Mouse (Mus musculus): Measurements from ENCODE around the gene Rsrc1.
"Not testable (repeated sequence)": the region's sequence is repeated elsewhere in the genome, so short reads cannot be mapped to it uniquely, and the experiment has no call there.

The Rsrc1 gene

GRCm38 (mm10) chr3:66985539-66986286, 4.5 kb downstream of the Rsrc1 start:
- no peak for DNase-seq (ENCODE audit: low spot score)

- no peak for DNase-seq (ENCODE audit: low spot score)
Measured at GRCm38 (mm10) chr3:66986287-66986560, 5.0 kb downstream of the Rsrc1 start.

- no peak for DNase-seq (ENCODE audit: low spot score)
Measured at GRCm38 (mm10) chr3:66996820-66997219, 15.6 kb downstream of the Rsrc1 start.

- no peak for DNase-seq (ENCODE audit: low spot score)
Measured at GRCm38 (mm10) chr3:67036387-67037062, 55.3 kb downstream of the Rsrc1 start.

GRCm38 (mm10) chr3:67059755-67060154, 78.6 kb downstream of the Rsrc1 start:
- DNase-seq (ENCODE audit: low spot score): no peak

GRCm38 (mm10) chr3:67070575-67071488, 89.6 kb downstream of the Rsrc1 start:
- no peak for DNase-seq (ENCODE audit: low spot score)

- DNase-seq (ENCODE audit: low spot score): not testable (repeated sequence)
Measured at GRCm38 (mm10) chr3:67073653-67074052, 92.5 kb downstream of the Rsrc1 start.

GRCm38 (mm10) chr3:67075484-67075883, 94.3 kb downstream of the Rsrc1 start:
- DNase-seq (ENCODE audit: low spot score): no peak

GRCm38 (mm10) chr3:67084742-67085141, 103.6 kb downstream of the Rsrc1 start:
- DNase-seq (ENCODE audit: low spot score): no peak

GRCm38 (mm10) chr3:67108428-67108827, 127.2 kb downstream of the Rsrc1 start:
- DNase-seq (ENCODE audit: low spot score): no peak

- no peak for DNase-seq (ENCODE audit: low spot score)
Measured at GRCm38 (mm10) chr3:67116317-67116716, 135.1 kb downstream of the Rsrc1 start.

- DNase-seq (ENCODE audit: low spot score): no peak
Measured at GRCm38 (mm10) chr3:67132521-67132920, 151.3 kb downstream of the Rsrc1 start.

- DNase-seq (ENCODE audit: low spot score): no peak
Measured at GRCm38 (mm10) chr3:67135749-67136375, 154.7 kb downstream of the Rsrc1 start.

- no peak for DNase-seq (ENCODE audit: low spot score)
Measured at GRCm38 (mm10) chr3:67144952-67145351, 163.8 kb downstream of the Rsrc1 start.

- DNase-seq (ENCODE audit: low spot score): no peak
Measured at GRCm38 (mm10) chr3:67146280-67146679, 165.1 kb downstream of the Rsrc1 start.

- DNase-seq (ENCODE audit: low spot score): no peak
Measured at GRCm38 (mm10) chr3:67147246-67147645, 166.1 kb downstream of the Rsrc1 start.

- DNase-seq (ENCODE audit: low spot score): no peak
Measured at GRCm38 (mm10) chr3:67197179-67197578, 216.0 kb downstream of the Rsrc1 start.

- DNase-seq (ENCODE audit: low spot score): no peak
Measured at GRCm38 (mm10) chr3:67213047-67213457, 231.9 kb downstream of the Rsrc1 start.

GRCm38 (mm10) chr3:67232617-67233241, 251.5 kb downstream of the Rsrc1 start:
- DNase-seq (ENCODE audit: low spot score): no peak

GRCm38 (mm10) chr3:67242451-67242850, 261.3 kb downstream of the Rsrc1 start:
- not testable (repeated sequence) for DNase-seq (ENCODE audit: low spot score)

- no peak for DNase-seq (ENCODE audit: low spot score)
Measured at GRCm38 (mm10) chr3:67267448-67267847, 286.3 kb downstream of the Rsrc1 start.

GRCm38 (mm10) chr3:67279781-67280180, 298.6 kb downstream of the Rsrc1 start:
- DNase-seq (ENCODE audit: low spot score): no peak

All from urinary bladder, postnatal 10 days (tissue).